Mouse (Mus musculus) macrophage (primary cell): ENCODE data around the gene Rps9. TPM values are rescaled to one million over a fixed set of nuclear protein-coding genes. Genes with fewer than 3 reads are reported as not detected.
"Not testable (repeated sequence)": the region's sequence is repeated elsewhere in the genome, so short reads cannot be mapped to it uniquely, and the experiment has no call there.

Experiments
- H3K27ac ChIP-seq: fragments of 350-480 bp; formaldehyde crosslinking; 2 replicates; pipeline ENCODE4 v1.9.0; 2021
- H3K36me3 ChIP-seq: fragments of 350-480 bp; formaldehyde crosslinking; 2 replicates; pipeline ENCODE4 v1.9.0; 2021; ENCODE audit errors: inconsistent target
- H3K4me3 ChIP-seq: fragments of 350-480 bp; formaldehyde crosslinking; 2 replicates; pipeline ENCODE4 v1.9.0; 2021; ENCODE audit errors: inconsistent target
- H3K79me2 ChIP-seq: fragments of 350-480 bp; formaldehyde crosslinking; 2 replicates; pipeline ENCODE4 v1.9.0; 2021; ENCODE audit errors: inconsistent target
- WGBS: methylation state at CpG from one replicate; pipeline ENCODE4 v1.1.7; 2026; ENCODE audit warnings: inconsistent platforms; ENCODE audit not compliant: missing documents; 5-methylcytosine and 5-hydroxymethylcytosine counted together
- polyA plus RNA-seq: library from polyadenylated mRNA; stranded (reverse); fragments of 250-400 nt; gene quantifications from 3 replicates; pipeline ENCODE4 v1.2.4, GENCODE M21; 2018; ENCODE audit warnings: inconsistent platforms

Gene Rps9
- polyA plus RNA-seq, 1 experiment from 2014 or later: 597 TPM

- H3K4me3 ChIP-seq: no peak overlapping the region
- H3K79me2 ChIP-seq: peaks cover 24% of the 10 kb centered on the region
- peaks cover 8% of the 10 kb centered on the region; the same call in 1 of the 2 replicates for H3K36me3 ChIP-seq
- peak overlapping the region; percentile 75 for H3K27ac ChIP-seq
- WGBS: 80% methylated on average over 7 of the region's 7 CpGs
These were observed 4.0 kb downstream of the Rps9 start for GRCm38 (mm10) chr7:3707568-3708413.

GRCm38 (mm10) chr7:3708447-3708980, 4.7 kb downstream of the Rps9 start:
- 71% methylated on average over 5 of the region's 5 CpGs for WGBS
- peaks cover 12% of the 10 kb centered on the region; the same call in 1 of the 2 replicates for H3K36me3 ChIP-seq
- peak overlapping the region; percentile 75 for H3K27ac ChIP-seq
- H3K79me2 ChIP-seq: peaks cover 24% of the 10 kb centered on the region
- H3K4me3 ChIP-seq: not testable (repeated sequence)

GRCm38 (mm10) chr7:3709000-3709399, 5.2 kb downstream of the Rps9 start:
- Histone ChIP-seq H3K4me3 (no peak overlapping the region), H3K36me3 (peaks cover 17% of the 10 kb centered on the region; the same call in 1 of the 2 replicates), H3K27ac (peak overlapping the region; percentile 75), H3K79me2 (peaks cover 26% of the 10 kb centered on the region)
- WGBS: 91% methylated on average over 1 of the region's 1 CpGs

- Histone ChIP-seq H3K27ac (no peak overlapping the region), H3K36me3 (peaks cover 41% of the 10 kb centered on the region; the same call in 1 of the 2 replicates), H3K79me2 (peaks cover 30% of the 10 kb centered on the region; the same call in 1 of the 2 replicates), H3K4me3 (no peak overlapping the region)
- WGBS: 40% methylated on average over 4 of the region's 5 CpGs
These were observed 8.6 kb downstream of the Rps9 start for GRCm38 (mm10) chr7:3712264-3712942.

GRCm38 (mm10) chr7:3715249-3715648, 11.5 kb downstream of the Rps9 start:
- 20% methylated on average over 1 of the region's 1 CpGs for WGBS
- Histone ChIP-seq H3K27ac (no peak overlapping the region), H3K36me3 (peaks cover 41% of the 10 kb centered on the region; the same call in 1 of the 2 replicates), H3K79me2 (peaks cover 49% of the 10 kb centered on the region), H3K4me3 (no peak overlapping the region)

GRCm38 (mm10) chr7:3720268-3720667, 16.5 kb downstream of the Rps9 start, which contains the start of gene Pirb:
Gene Pirb (minus strand): TSS chr7:3720391.
- Histone ChIP-seq H3K27ac (peak within 1 kb of the TSS; percentile 72), H3K4me3 (peak within 1 kb of the TSS; percentile 34), H3K36me3 (peaks cover 11% of the 10 kb centered on the region; the same call in 1 of the 2 replicates), H3K79me2 (peaks cover 33% of the 10 kb centered on the region)
- WGBS: no CpG with 5 or more reads among the region's 3 CpGs

- not testable (repeated sequence) for H3K27ac ChIP-seq, H3K36me3 ChIP-seq, H3K79me2 ChIP-seq, H3K4me3 ChIP-seq
These were observed 21.7 kb downstream of the Rps9 start for GRCm38 (mm10) chr7:3725459-3725858.

GRCm38 (mm10) chr7:3732675-3733074, 28.9 kb downstream of the Rps9 start:
- no CpG with 5 or more reads among the region's 1 CpGs for WGBS
- H3K27ac ChIP-seq, H3K36me3 ChIP-seq: not testable (repeated sequence)

More at GRCm38 (mm10) chr7:3732675-3733074, 28.9 kb downstream of the Rps9 start:
- not testable (repeated sequence) for H3K4me3 ChIP-seq, H3K79me2 ChIP-seq

Other genes with a start within 250 kb of the Rps9 start
- 0.34 to 0.75 TPM (median 0.42 TPM) in 3 replicates for gene Tarm1, start 201.4 kb upstream of the Rps9 start, polyA plus RNA-seq
- gene Oscar, start 87.8 kb upstream of the Rps9 start, polyA plus RNA-seq: not detected in 3 replicates
- 207 to 248 TPM (median 217 TPM) in 3 replicates for gene Ndufa3, start 86.6 kb upstream of the Rps9 start, polyA plus RNA-seq
- gene Tfpt, start 74.1 kb upstream of the Rps9 start, polyA plus RNA-seq: 16.1 to 19.8 TPM (median 18.6 TPM) in 3 replicates
- 35.3 to 71.0 TPM (median 40.2 TPM) in 3 replicates for gene Prpf31, start 74.0 kb upstream of the Rps9 start, polyA plus RNA-seq
- gene Cnot3, start 58.7 kb upstream of the Rps9 start, polyA plus RNA-seq: 28.4 to 47.4 TPM (median 36.0 TPM) in 3 replicates
- 13.7 to 21.9 TPM (median 15.4 TPM) in 3 replicates for gene Leng1, start 38.2 kb upstream of the Rps9 start, polyA plus RNA-seq
- 0.28 to 2.0 TPM (median 0.70 TPM) in 3 replicates for gene Tmc4, start 26.4 kb upstream of the Rps9 start, polyA plus RNA-seq
- gene Tsen34, start 11.1 kb upstream of the Rps9 start, polyA plus RNA-seq: 16.8 to 42.4 TPM (median 42.3 TPM) in 3 replicates
- gene Mboat7, start 10.5 kb upstream of the Rps9 start, polyA plus RNA-seq: 31.1 to 42.2 TPM (median 40.9 TPM) in 3 replicates
- gene Pirb, start 16.4 kb downstream of the Rps9 start, polyA plus RNA-seq: 163 to 667 TPM (median 409 TPM) in 3 replicates
- 3.2 to 7.5 TPM (median 4.7 TPM) in 3 replicates for gene Gm15448, start 121.7 kb downstream of the Rps9 start, polyA plus RNA-seq
- gene Pira2, start 141.1 kb downstream of the Rps9 start, polyA plus RNA-seq: 108 to 233 TPM (median 186 TPM) in 3 replicates
- gene Gm14548, start 194.1 kb downstream of the Rps9 start, polyA plus RNA-seq: 17.6 to 45.6 TPM (median 29.9 TPM) in 3 replicates
- 2.9 to 7.2 TPM (median 4.7 TPM) in 3 replicates for gene Lilra6, start 211.5 kb downstream of the Rps9 start, polyA plus RNA-seq